Mouse (Mus musculus) MEL (cell line): ENCODE measurements at regions not wholly inside any gene's neighbourhood (a gene's known extent, or its start where the extent isn't known, plus 50 kb on each side); places are given as distances from the start of the nearest gene placed in this dataset.

ENCODE experiments used
- DNase-seq: peaks from one replicate; pipeline ENCODE4 v3.0.0; 2011; ENCODE audit warnings: low read depth, low spot score
- H3K27ac ChIP-seq: 2 replicates; pipeline ENCODE4 v1.5.1; 2012; ENCODE audit warnings: low read depth, mild to moderate bottlenecking, control low read depth, low read length, moderate library complexity; ENCODE audit not compliant: control insufficient read depth
- H3K27me3 ChIP-seq, 2 experiments: fragments of 150-350 bp in 1 of 2; sonication (generic) in 1 of 2; 2 replicates each; pipeline ENCODE4 v1.6.1; 2012; ENCODE audit warnings: low read length in 2 of 2, mild to moderate bottlenecking in 2 of 2, improper control_type of control experiment in 1 of 2, moderate library complexity in 1 of 2; ENCODE audit not compliant: insufficient read depth in 2 of 2, control insufficient read depth in 1 of 2
- H3K36me3 ChIP-seq, 2 experiments: 2 replicates each; pipeline ENCODE4 v1.6.1; 2012 to 2014; ENCODE audit warnings: low read length in 2 of 2, improper control_type of control experiment in 1 of 2, inconsistent platforms in 1 of 2, mild to moderate bottlenecking in 1 of 2; ENCODE audit not compliant: insufficient read depth in 2 of 2, control insufficient read depth in 1 of 2
- H3K4me1 ChIP-seq, 2 experiments: fragments of 150-350 bp in 1 of 2; sonication (generic) in 1 of 2; 2 replicates each; pipeline ENCODE4 v1.6.1; 2012; ENCODE audit warnings: low read length in 2 of 2, improper control_type of control experiment in 1 of 2, mild to moderate bottlenecking in 1 of 2; ENCODE audit not compliant: insufficient read depth in 2 of 2, control insufficient read depth in 1 of 2
- H3K4me3 ChIP-seq, 2 experiments: fragments of 150-350 bp in 1 of 2; sonication (generic) in 1 of 2; 2 replicates each; pipeline ENCODE4 v1.5.1; 2012; ENCODE audit warnings: low read depth in 2 of 2, low read length in 2 of 2, mild to moderate bottlenecking in 2 of 2, moderate library complexity in 2 of 2, control low read depth in 1 of 2, improper control_type of control experiment in 1 of 2; ENCODE audit not compliant: control insufficient read depth in 1 of 2, insufficient read depth in 1 of 2
- H3K79me2 ChIP-seq: 2 replicates; pipeline ENCODE4 v1.6.1; 2012; ENCODE audit warnings: mild to moderate bottlenecking, low read length, moderate library complexity; ENCODE audit not compliant: control insufficient read depth, poor library complexity, insufficient read depth
- H3K9ac ChIP-seq: 2 replicates; pipeline ENCODE4 v1.6.1; 2012; ENCODE audit warnings: low read depth, mild to moderate bottlenecking, control low read depth, low read length, moderate library complexity; ENCODE audit not compliant: control insufficient read depth, poor library complexity, severe bottlenecking
- H3K9me3 ChIP-seq: fragments of 150-350 bp; sonication (generic); replicated peaks from 2 replicates; pipeline ENCODE4 v1.6.1; 2012; ENCODE audit warnings: mild to moderate bottlenecking, low read length, improper control_type of control experiment, moderate library complexity; ENCODE audit not compliant: insufficient read depth
- BHLHE40 ChIP-seq: IDR thresholded peaks from 2 replicates; pipeline ENCODE4 v1.6.1; 2012; ENCODE audit warnings: low read depth, mild to moderate bottlenecking, inconsistent platforms, low read length, improper control_type of control experiment, borderline replicate concordance
- E2F4 ChIP-seq: IDR thresholded peaks from 2 replicates; pipeline ENCODE4 v1.6.1; 2011; ENCODE audit warnings: low read depth, low read length, improper control_type of control experiment, borderline replicate concordance
- EP300 ChIP-seq, 2 experiments: IDR thresholded peaks; 2 replicates each; pipeline ENCODE4 v1.6.1; 2011; ENCODE audit warnings: improper control_type of control experiment in 2 of 2, low read length in 2 of 2, low read depth in 1 of 2, mild to moderate bottlenecking in 1 of 2
- ETS1 ChIP-seq: IDR thresholded peaks from 2 replicates; pipeline ENCODE4 v1.6.1; 2012; ENCODE audit warnings: low read depth, mild to moderate bottlenecking, inconsistent platforms, low read length, improper control_type of control experiment, moderate library complexity
- GABPA ChIP-seq: IDR thresholded peaks from 2 replicates; pipeline ENCODE4 v1.6.1; 2012; ENCODE audit warnings: low read depth, mild to moderate bottlenecking, inconsistent platforms, low read length, improper control_type of control experiment, moderate library complexity
- GATA1 ChIP-seq: IDR thresholded peaks from 2 replicates; pipeline ENCODE4 v1.6.1; 2011; ENCODE audit warnings: low read depth, low read length, improper control_type of control experiment
- HCFC1 ChIP-seq: IDR thresholded peaks from 2 replicates; pipeline ENCODE4 v1.6.1; 2012; ENCODE audit warnings: low read depth, mild to moderate bottlenecking, inconsistent platforms, low read length, improper control_type of control experiment, moderate library complexity
- KAT2A ChIP-seq: conservative IDR thresholded peaks from 2 replicates; pipeline ENCODE4 v1.6.1; 2012; ENCODE audit warnings: low read depth, low read length, improper control_type of control experiment, inconsistent platforms
- MAFK ChIP-seq: IDR thresholded peaks from 2 replicates; pipeline ENCODE4 v1.6.1; 2011; ENCODE audit warnings: low read depth, mild to moderate bottlenecking, low read length, improper control_type of control experiment, borderline replicate concordance
- MAX ChIP-seq: IDR thresholded peaks from 2 replicates; pipeline ENCODE4 v1.6.1; 2011; ENCODE audit warnings: low read length, improper control_type of control experiment
- MEF2A ChIP-seq: IDR thresholded peaks from 2 replicates; pipeline ENCODE4 v1.6.1; 2014; ENCODE audit warnings: low read depth, mild to moderate bottlenecking, inconsistent platforms, low read length, improper control_type of control experiment; ENCODE audit not compliant: poor library complexity, insufficient replicate concordance, severe bottlenecking; ENCODE audit errors: extremely low read depth
- MXI1 ChIP-seq: IDR thresholded peaks from 2 replicates; pipeline ENCODE4 v1.6.1; 2011; ENCODE audit warnings: mild to moderate bottlenecking, low read depth, low read length, improper control_type of control experiment
- MYB ChIP-seq: IDR thresholded peaks from 2 replicates; pipeline ENCODE4 v1.6.1; 2011; ENCODE audit warnings: mild to moderate bottlenecking, low read depth, low read length, improper control_type of control experiment
- MYC ChIP-seq: IDR thresholded peaks from 2 replicates; pipeline ENCODE4 v1.6.1; 2011; ENCODE audit warnings: low read depth, mild to moderate bottlenecking, low read length, improper control_type of control experiment, moderate library complexity
- NRF1 ChIP-seq: IDR thresholded peaks from 2 replicates; pipeline ENCODE4 v1.6.1; 2014; ENCODE audit warnings: low read depth, mild to moderate bottlenecking, inconsistent platforms, low read length, improper control_type of control experiment, moderate library complexity; ENCODE audit not compliant: poor library complexity, insufficient read depth, severe bottlenecking
- POLR2A ChIP-seq, 2 experiments: IDR thresholded peaks; 2 replicates each; pipeline ENCODE4 v1.6.1; 2011 to 2012; ENCODE audit warnings: low read length in 2 of 2, mild to moderate bottlenecking in 2 of 2, control low read depth in 1 of 2, improper control_type of control experiment in 1 of 2, low read depth in 1 of 2, moderate library complexity in 1 of 2; ENCODE audit not compliant: control insufficient read depth in 1 of 2, insufficient read depth in 1 of 2, poor library complexity in 1 of 2
- POLR2AphosphoS2 ChIP-seq: IDR thresholded peaks from 2 replicates; pipeline ENCODE4 v1.6.1; 2011; ENCODE audit warnings: low read length, improper control_type of control experiment
- POLR2AphosphoS5 ChIP-seq: IDR thresholded peaks from 2 replicates; pipeline ENCODE4 v1.6.1; 2012; ENCODE audit warnings: low read depth, borderline replicate concordance, mild to moderate bottlenecking, inconsistent platforms, low read length, moderate library complexity, mixed read lengths
- RAD21 ChIP-seq: IDR thresholded peaks from 2 replicates; pipeline ENCODE4 v1.6.1; 2011; ENCODE audit warnings: mild to moderate bottlenecking, low read depth, low read length, improper control_type of control experiment
- RCOR1 ChIP-seq: IDR thresholded peaks from 2 replicates; pipeline ENCODE4 v1.6.1; 2012; ENCODE audit warnings: low read depth, mild to moderate bottlenecking, inconsistent platforms, low read length, improper control_type of control experiment
- SIN3A ChIP-seq: IDR thresholded peaks from 2 replicates; pipeline ENCODE4 v1.6.1; 2012; ENCODE audit warnings: low read length, improper control_type of control experiment, inconsistent platforms
- SMC3 ChIP-seq: IDR thresholded peaks from 2 replicates; pipeline ENCODE4 v1.6.1; 2011; ENCODE audit warnings: low read depth, low read length, improper control_type of control experiment
- TAL1 ChIP-seq: IDR thresholded peaks from 2 replicates; pipeline ENCODE4 v1.6.1; 2012; ENCODE audit warnings: mild to moderate bottlenecking, inconsistent platforms, low read length, moderate library complexity, mixed read lengths
- TCF12 ChIP-seq: IDR thresholded peaks from 2 replicates; pipeline ENCODE4 v1.6.1; 2014; ENCODE audit warnings: low read depth, mild to moderate bottlenecking, inconsistent platforms, low read length, improper control_type of control experiment, moderate library complexity
- UBTF ChIP-seq: IDR thresholded peaks from 2 replicates; pipeline ENCODE4 v1.6.1; 2012; ENCODE audit warnings: low read depth, mild to moderate bottlenecking, inconsistent platforms, low read length, improper control_type of control experiment, moderate library complexity, borderline replicate concordance; ENCODE audit not compliant: insufficient read depth
- ZKSCAN1 ChIP-seq: IDR thresholded peaks from 2 replicates; pipeline ENCODE4 v1.6.1; 2012; ENCODE audit warnings: low read depth, mild to moderate bottlenecking, inconsistent platforms, low read length, improper control_type of control experiment, moderate library complexity

GRCm38 (mm10) chr10:16537660-16538059 lies 1185.4 kb upstream of the Cited2 start:
- no peak for TF ChIP-seq POLR2AphosphoS5
- no peak for TF ChIP-seq ZKSCAN1
- no peak for TF ChIP-seq MYB
- no peak for TF ChIP-seq ETS1
- TF ChIP-seq BHLHE40 = no peak
- TF ChIP-seq SMC3 = no peak
- TF ChIP-seq MAX = no peak
- no peak for TF ChIP-seq MYC
- TF ChIP-seq MAFK = no peak
- TF ChIP-seq POLR2A (IDR thresholded peaks at IDR 0.05; ENCODE audit: control insufficient read depth in 1 of 2, insufficient read depth in 1 of 2, low read depth in 1 of 2, low read length in 2 of 2, poor library complexity in 1 of 2) = no peak
- TF ChIP-seq GABPA = no peak
- TF ChIP-seq TCF12 = no peak
- no peak for TF ChIP-seq MEF2A
- TF ChIP-seq KAT2A = no peak
- no peak for TF ChIP-seq HCFC1
- no peak for TF ChIP-seq EP300 (IDR thresholded peaks at IDR 0.05; ENCODE audit: low read depth in 1 of 2, low read length in 2 of 2)
- no peak for TF ChIP-seq E2F4
- TF ChIP-seq NRF1 = no peak
- Histone ChIP-seq H3K9ac (no peak overlapping the region), H3K79me2 (no peaks in the 10 kb centered on the region)

DNA sequence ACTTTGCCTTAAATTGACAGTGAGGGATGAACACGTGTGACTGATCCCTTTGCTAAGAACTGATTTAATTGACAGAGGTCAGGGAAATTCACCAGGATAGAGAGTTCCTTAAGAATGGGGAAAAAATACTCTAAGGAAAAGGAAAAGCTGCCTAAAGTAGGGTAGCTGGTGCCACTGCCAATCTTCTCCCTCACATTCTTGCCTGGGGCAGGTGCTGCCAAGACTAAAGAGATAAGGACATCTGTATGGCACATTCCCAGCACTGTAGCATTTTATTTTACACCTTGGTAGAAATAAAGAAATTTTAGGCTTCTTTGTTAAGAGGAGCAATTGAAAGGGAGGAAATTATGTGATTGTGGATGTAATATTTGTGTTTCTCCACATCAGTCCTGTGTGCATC lies 1184.6 kb upstream of the Cited2 start:
- Histone ChIP-seq H3K27me3 (no peaks in the 10 kb centered on the region), H3K4me3 (no peak overlapping the region), H3K79me2 (no peaks in the 10 kb centered on the region), H3K9me3 (no peaks in the 10 kb centered on the region), H3K9ac (no peak overlapping the region), H3K27ac (no peak overlapping the region), H3K36me3 (no peaks in the 10 kb centered on the region; a peak in 1 of 4 replicates), H3K4me1 (no peaks in the 10 kb centered on the region)
- peak; percentile 21 for DNase-seq
- TF ChIP-seq RCOR1 (no peak), POLR2AphosphoS2 (no peak), EP300 (IDR thresholded peaks at IDR 0.05; ENCODE audit: low read depth in 1 of 2, low read length in 2 of 2) (peak in 1 of 2 experiments; percentile 41; a peak in 1 of 4 replicates), TCF12 (peak; percentile 56; the same call in 1 of the 2 replicates), RAD21 (no peak), SIN3A (no peak), TAL1 (peak; percentile 36; the same call in 1 of the 2 replicates), UBTF (no peak), GATA1 (no peak), GABPA (no peak), MXI1 (no peak)

More at GRCm38 (mm10) chr10:16537660-16538059, 1185.4 kb upstream of the Cited2 start:
- H3K9me3 ChIP-seq = no peaks in the 10 kb centered on the region
- DNase-seq = no peak
- H3K27ac ChIP-seq = no peak overlapping the region
- H3K4me3 ChIP-seq = no peak overlapping the region
- no peaks in the 10 kb centered on the region; a peak in 1 of 4 replicates for H3K36me3 ChIP-seq
- no peaks in the 10 kb centered on the region for H3K27me3 ChIP-seq
- H3K4me1 ChIP-seq = no peaks in the 10 kb centered on the region
